Mouse (Mus musculus) R1 (cell line): ENCODE measurements around the gene Pik3ap1.
"Not testable (repeated sequence)": the region's sequence is repeated elsewhere in the genome, so short reads cannot be mapped to it uniquely, and the experiment has no call there.

Experiments
- DNase-seq: peaks from one replicate; pipeline ENCODE4 v3.0.0-alpha.2; 2018; ENCODE audit warnings: low read depth, low spot score

Gene Pik3ap1

GRCm38 (mm10) chr19:41384922-41385508 is at the start of gene Pik3ap1:
TSS of gene Pik3ap1 (minus strand) at chr19:41385102.
- DNase-seq, result peak; percentile 14

GRCm38 (mm10) chr19:41431512-41432164 is 46.7 kb upstream of the Pik3ap1 start:
- not testable (repeated sequence) for DNase-seq

- DNase-seq, result not testable (repeated sequence)
Measured at GRCm38 (mm10) chr19:41425927-41426772, 41.2 kb upstream of the Pik3ap1 start.

GRCm38 (mm10) chr19:41421264-41421663 is 36.4 kb upstream of the Pik3ap1 start:
- no peak for DNase-seq

GRCm38 (mm10) chr19:41418786-41419185 is 33.9 kb upstream of the Pik3ap1 start:
- DNase-seq, result no peak

GRCm38 (mm10) chr19:41417995-41418394 is 33.1 kb upstream of the Pik3ap1 start:
- DNase-seq, result no peak

- DNase-seq, result peak; percentile 30
Measured at GRCm38 (mm10) chr19:41416201-41416600, 31.3 kb upstream of the Pik3ap1 start.

GRCm38 (mm10) chr19:41402603-41403002 is 17.7 kb upstream of the Pik3ap1 start:
- DNase-seq, result no peak

- DNase-seq, result no peak
Measured at GRCm38 (mm10) chr19:41390856-41391255, 6.0 kb upstream of the Pik3ap1 start.

- DNase-seq, result no peak
Measured at GRCm38 (mm10) chr19:41389351-41389750, 4.4 kb upstream of the Pik3ap1 start.

GRCm38 (mm10) chr19:41388242-41388641 is 3.3 kb upstream of the Pik3ap1 start:
- no peak for DNase-seq

GRCm38 (mm10) chr19:41387262-41387661 is 2.4 kb upstream of the Pik3ap1 start:
- no peak for DNase-seq

GRCm38 (mm10) chr19:41384406-41384851 is 473 bp downstream of the Pik3ap1 start:
- peak; percentile 56 for DNase-seq

- no peak for DNase-seq
Measured at GRCm38 (mm10) chr19:41382391-41382978, 2.4 kb downstream of the Pik3ap1 start.

GRCm38 (mm10) chr19:41381581-41382239 is 3.2 kb downstream of the Pik3ap1 start:
- no peak for DNase-seq

GRCm38 (mm10) chr19:41379195-41379594 is 5.7 kb downstream of the Pik3ap1 start:
- DNase-seq, result no peak

GRCm38 (mm10) chr19:41375791-41376190 is 9.1 kb downstream of the Pik3ap1 start:
- DNase-seq, result peak; percentile 10

GRCm38 (mm10) chr19:41375096-41375495 is 9.8 kb downstream of the Pik3ap1 start:
- no peak for DNase-seq

- DNase-seq, result no peak
Measured at GRCm38 (mm10) chr19:41374658-41375057, 10.2 kb downstream of the Pik3ap1 start.

GRCm38 (mm10) chr19:41372322-41372721 is 12.6 kb downstream of the Pik3ap1 start:
- no peak for DNase-seq

GRCm38 (mm10) chr19:41371373-41371772 is 13.5 kb downstream of the Pik3ap1 start:
- no peak for DNase-seq
